Mouse (Mus musculus): ENCODE data around the gene Trit1.
"Not testable (repeated sequence)": the region's sequence is repeated elsewhere in the genome, so short reads cannot be mapped to it uniquely, and the experiment has no call there.

Gene Trit1

DNA sequence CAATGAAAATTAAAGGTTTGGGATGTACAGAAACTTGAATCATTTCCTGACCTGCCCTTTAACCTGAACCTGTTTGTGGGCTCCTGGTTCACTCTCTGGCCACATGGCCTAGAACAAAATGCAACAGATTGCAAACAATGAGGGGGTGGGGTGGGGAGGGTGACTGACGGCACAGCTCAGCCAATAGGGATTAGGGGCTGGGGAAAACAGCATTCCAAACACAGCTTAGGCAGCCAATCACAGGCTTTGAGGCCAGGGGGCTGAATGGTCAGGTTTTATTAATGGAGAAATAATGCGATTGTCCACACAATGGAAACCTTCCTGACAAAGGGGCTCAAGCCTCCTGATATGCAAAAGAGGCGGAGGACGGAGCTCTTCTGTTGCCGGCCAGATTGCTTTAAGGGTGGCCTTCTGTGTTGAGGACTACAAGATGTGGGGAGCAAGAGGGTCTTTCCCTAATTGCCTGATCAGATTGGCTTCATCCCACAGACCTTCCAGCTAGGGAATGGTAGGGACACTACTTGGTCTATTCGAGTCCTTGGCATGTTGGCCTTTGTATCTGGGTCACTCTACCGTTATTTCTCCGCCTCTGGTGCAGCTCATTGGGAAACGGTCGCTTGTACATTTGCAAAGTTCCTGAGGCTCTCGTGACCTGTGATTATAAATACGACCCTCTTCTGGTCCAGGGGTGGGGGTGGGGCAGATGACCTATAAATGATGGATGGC, 17.7 kb upstream of the Trit1 start:
- peak; percentile 85 for DNase-seq (ENCODE audit: low read depth, low spot score)

DNA sequence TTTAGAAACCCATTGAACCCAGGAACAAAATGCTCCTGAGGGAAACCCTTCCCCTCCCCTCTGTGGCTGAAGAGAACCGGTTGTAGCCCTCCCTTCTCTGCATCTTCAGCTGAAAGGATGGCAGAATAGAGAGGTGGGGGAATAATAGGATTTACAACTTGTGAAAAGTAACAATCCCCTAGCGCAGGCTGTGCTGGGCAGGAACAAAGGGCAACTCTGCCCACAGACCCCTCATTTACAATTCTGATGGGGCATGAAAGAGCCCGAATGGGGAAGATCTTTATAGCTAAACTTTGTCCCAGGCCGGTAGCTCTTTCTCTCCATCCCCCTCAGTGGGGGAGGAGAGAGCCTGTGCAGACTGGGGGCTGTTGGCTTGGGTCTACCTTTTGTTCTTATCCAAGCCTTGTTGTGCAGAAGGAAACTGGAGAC, 17.1 kb upstream of the Trit1 start:
- no peak for DNase-seq (ENCODE audit: low read depth, low spot score)

DNA sequence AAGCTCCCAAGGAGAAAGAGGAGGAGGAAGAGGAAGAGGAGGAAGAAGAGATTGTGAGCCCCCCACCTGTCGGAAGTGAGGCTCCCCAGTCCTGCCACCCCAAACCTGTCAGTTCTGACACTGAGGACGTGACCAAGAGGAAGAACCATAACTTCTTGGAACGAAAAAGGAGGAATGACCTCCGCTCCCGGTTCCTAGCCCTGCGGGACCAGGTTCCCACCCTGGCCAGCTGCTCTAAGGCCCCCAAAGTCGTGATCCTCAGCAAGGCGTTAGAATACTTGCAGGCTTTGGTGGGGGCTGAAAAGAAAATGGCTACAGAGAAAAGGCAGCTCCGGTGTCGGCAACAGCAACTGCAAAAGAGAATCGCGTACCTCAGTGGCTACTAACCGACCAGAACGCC, 16.3 kb upstream of the Trit1 start:
- no peak for DNase-seq (ENCODE audit: low read depth, low spot score)

DNA sequence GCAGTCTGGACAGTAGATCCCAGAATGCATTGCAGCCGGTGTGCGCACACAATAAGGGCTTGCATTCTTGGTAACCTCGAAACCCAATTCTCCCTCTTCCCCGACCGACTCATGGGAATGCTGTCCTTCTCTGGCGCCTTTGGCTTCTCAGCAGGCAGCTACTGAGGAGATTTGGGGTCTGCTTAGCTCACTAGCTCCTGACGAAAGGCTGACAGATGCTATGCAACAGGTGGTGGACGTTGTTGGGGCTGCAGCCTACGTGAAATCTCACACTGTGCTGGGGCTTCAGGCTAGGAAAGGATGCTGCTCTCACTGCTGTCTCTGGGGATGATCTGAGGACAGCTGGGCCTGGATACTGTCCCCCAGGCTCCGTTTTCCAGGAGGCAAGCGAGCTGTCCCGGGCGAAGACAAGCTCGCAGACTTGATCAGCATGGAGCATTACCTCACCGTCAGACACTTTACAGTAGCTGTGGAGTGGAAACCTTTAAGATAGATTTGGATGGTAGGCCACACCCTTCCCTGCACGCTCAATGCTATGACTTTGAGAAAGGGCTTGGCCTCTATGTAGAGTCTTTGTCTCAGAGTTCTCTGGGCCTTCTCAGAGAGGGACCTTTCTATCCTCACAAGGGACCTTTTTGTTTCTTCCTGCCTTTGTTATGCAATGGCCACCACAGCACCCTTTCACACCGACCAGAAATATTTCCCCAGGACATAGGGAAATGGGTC, 15.6 kb upstream of the Trit1 start:
- no peak for DNase-seq (ENCODE audit: low read depth, low spot score)

DNA sequence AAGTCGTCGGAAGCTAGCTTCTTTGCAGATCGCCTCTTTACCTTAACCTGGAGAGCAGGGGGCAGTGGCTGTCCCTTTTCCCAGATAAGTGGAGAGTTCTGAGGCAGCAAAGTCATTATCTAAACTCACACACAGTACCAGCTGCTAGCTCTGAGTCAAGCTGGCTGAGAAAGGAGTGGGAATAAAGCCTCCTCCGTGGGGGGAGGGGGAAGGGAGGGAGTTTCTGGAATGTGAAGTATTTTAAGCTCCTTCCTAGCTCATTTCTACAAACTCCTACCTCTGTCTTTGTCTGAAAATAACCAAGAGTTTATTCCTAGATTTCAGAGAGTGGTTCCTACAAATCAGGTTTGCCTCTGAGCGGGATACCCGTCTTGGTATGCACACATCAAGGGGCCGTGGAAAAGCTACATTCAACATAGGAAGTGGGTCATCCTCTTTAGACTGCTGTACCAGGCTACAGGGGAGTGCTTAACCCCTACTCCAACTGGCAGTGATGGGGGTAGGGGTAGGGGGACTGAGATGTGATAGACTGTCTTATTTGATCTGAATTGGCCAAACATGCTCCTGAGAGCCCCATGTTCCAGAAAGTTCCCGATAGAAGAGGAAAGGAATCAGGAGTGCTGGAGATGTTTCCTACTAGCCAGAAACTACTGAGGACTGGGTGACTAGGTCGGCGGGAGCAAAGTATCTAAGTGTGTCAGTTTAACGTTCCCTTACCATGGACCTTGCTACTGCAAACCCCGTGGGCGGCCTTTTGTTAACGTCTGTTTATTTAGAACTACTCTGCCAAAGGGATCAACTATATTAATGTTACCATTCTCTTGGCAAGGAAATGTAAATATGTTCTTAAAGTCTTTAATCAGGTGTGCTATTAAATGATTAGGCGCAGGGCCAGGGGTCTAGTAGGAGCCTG, 11.1 kb upstream of the Trit1 start:
- DNase-seq (ENCODE audit: low read depth, low spot score) = no peak

DNA sequence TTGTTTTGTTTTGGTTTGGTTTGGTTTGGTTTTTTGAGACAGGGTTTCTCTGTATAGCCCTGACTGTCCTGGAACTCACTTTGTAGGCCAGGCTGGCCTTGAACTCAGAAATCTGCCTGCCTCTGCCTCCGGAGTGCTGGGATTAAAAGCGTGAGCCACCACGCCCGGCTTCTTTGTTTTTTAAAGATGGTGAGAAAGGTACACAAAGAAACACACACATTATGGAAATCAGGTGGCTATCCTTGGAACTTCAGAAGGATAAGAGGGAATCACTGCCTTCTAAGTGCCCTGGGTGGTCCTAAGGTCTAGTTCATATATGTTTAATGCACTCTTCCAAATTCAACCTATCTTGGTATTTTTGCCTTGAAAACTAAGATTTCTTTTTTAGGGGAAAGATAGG, 3.9 kb upstream of the Trit1 start:
- DNase-seq (ENCODE audit: low read depth, low spot score) = not testable (repeated sequence)

DNA sequence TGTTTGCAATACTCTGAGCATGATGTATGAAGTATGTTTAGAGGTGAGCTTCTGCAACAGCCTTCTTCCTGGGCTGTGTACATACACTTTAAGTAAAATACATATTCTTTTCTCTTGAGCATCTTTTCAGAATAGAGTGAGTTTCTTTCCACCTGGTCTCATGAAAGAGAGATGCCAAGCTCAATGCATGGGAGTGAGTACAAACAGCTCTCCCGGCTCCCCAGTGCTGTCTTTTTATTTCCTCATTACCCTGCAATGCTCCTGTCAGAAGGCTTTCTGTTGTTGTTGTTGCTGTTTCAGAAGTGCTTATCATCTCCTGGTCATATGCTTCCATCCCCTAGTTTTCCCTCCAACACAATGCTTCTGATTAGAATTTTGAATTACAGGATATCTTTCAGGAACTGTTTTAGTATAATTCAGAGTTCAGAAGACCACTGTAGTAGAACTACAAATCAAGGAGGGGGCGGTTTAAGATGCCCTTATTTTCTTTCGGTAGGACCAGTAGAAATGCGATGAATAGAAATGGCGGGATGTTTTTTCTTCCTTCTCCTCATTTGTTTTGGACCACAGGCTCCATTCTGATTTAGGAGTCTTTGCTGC, 3.0 kb upstream of the Trit1 start:
- DNase-seq (ENCODE audit: low read depth, low spot score) = no peak

DNA sequence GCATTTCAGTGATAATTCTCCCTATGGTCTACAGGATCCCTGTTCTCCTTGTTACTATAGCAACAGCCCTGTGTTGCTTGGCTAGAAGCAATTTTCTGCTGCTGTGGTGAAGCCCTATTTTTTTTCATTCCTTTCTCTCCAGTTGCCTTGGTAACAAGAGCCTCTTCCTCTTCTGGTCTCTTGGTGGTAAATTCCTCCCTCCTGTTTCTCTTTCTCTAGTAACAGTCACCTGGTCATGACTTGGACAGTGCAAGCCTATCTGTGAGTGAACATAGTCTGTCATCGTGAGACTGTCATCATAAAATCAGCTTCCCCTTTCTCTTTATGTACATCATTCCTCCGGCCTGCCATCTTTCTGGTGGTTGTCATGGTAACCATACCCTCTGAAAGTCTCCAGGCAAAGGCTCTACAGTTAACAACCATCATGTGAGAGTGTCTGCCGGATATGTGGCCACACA, 2.4 kb upstream of the Trit1 start:
- peak; percentile 35 for DNase-seq (ENCODE audit: low read depth, low spot score)

DNA sequence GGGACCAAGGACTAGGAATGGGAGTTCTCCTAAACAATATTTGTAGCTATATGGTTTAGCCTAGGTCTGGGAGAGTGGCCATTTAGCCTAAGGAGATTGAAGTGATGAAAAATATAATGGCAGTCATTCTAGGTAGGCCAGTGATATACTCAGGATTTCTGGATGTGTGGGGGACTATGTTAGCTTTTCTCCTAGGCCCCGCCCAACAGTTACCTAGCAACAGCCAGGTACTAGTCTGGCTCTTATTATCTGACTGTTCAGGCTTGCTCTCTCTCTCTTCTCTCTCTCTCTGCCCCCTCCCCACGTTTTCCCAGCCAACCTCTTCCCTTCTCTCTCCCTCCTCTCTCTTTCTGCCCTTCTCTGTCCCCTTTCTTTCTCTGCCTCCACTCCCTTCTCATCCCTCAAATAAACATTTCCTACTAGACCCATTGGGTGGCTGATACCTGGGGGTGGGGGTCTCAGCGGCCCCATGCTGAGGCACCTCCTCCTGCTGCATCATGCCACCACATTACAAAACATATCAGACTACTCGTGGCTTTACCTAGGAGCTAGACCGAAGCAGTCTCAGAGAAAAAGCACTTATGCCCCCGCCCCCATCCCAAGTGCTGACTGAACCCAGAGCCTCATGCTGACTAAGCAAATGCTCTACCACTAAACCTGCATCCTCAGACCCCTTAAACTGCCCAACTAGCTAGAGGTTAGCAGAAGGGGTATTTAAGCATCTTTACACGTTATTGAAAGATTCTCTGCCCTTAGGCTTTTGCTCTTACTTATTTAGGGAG, 1.7 kb upstream of the Trit1 start:
- no peak for DNase-seq (ENCODE audit: low read depth, low spot score)

DNA sequence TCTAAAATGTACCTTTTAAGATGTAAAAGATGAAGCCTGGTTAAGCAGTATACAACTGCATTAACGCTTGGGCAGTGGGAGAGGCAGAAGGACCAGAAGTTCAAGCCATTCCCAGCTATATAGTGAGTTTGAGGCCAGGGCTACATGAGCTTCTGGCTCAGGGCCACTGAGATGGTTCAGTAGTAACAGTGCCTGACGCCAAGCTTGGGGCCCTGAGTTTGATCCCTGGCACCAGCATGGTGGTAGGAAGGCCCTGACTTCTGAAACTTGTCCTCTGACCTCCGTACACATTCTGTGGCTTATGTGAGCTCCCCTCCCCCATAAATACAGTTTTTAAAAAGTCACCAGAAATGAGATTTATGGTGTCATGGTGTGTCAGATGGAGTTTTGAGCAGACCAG, 5.2 kb downstream of the Trit1 start:
- no peak for DNase-seq (ENCODE audit: low read depth, low spot score)

DNA sequence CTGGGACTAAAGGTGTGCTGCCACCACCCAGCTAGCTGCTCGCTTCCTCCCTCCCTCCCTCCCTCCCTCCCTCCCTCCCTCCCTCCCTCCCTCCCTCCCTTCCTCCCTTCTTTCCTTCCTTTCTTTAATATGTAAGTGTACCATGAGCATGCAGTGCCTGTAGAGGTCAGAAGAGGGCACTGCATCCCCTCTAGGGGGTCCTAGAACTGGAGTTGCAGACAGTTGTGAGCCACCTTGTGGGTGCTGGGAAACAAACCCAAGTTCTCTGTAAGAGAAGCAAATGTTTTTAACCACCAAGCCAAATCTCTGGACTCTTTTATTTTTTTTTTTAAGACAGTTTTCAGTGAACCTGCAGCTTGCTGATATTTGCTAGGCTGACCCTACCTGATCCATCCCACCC, 6.5 kb downstream of the Trit1 start:
- no peak for DNase-seq (ENCODE audit: low read depth, low spot score)

DNA sequence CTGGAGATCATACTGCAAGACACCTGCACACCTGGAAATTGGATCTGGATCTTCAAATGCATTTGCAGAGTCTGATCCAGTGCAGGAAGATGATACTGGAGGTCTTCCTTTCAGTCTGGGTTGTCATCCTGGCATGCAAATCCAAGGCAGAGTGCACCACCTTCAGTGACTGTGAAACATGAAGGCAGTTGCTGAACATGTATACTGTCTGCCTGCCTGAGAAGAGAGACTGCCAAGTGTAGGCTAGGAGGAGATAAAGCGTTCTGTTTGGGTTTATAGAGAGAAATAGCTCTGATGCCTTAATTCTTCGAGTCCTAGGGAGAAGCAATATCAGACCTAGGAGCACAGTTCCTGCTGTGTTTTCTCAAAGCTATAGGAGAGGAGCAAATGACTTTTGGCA, 9.0 kb downstream of the Trit1 start:
- DNase-seq (ENCODE audit: low read depth, low spot score) = no peak

DNA sequence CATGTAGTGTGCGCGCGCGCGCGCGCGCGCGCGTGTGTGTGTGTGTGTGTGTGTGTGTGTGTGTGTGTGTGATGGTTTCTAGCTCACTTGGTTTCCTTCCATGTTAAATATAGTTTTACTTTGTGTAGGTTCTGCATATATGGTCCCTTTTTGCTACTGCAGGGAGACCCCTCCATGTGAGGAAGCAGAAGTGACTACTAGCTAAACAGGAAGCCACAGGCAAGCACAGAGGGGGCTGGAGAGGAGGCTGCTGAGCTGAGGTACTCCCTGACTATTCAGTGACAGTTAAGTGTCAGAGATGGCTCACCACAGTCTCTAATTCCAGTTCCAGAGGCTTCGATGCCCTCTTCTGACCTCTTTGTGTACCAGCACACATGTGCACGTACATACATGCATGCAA, 9.8 kb downstream of the Trit1 start:
- no peak for DNase-seq (ENCODE audit: low read depth, low spot score)

DNA sequence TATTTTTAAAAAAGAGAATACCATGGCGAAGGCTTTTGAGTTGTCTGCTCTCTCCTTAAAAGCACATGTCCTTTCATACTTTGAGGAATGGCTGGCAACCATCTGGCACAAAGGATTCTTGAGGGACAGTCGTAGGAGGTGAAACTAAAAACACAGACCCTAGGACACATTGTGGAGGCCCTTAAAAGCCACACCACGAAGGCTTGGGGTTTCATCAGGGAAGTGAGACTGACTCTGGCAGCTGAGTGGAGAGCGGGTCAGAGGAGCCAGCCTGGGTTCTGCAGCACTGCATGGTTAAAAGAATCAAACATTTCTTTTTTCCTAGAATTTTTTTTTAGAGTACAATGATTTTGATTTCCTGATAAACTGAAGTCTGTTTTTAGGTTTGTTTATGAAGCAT, 10.2 kb downstream of the Trit1 start:
- no peak for DNase-seq (ENCODE audit: low read depth, low spot score)

DNA sequence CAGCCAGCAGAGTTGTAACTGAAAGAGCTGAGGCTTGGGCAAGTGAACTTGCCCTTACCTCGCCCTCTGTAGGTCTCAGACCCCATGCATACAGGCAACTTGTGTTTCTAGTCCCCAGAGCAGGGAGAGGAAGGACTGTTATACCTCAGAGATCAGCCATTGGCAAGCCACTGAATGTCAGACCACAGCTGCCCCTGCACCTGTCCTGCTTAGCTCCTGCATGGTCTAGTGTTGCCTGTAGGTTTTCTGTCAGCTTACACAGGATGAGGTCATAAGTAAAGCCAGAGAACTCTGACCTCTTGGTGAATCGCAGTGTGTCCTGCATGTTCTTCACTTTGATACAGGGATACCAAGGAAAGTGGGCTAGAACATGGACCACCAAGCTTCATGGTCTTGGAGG, 18.4 kb downstream of the Trit1 start:
- no peak for DNase-seq (ENCODE audit: low read depth, low spot score)

DNA sequence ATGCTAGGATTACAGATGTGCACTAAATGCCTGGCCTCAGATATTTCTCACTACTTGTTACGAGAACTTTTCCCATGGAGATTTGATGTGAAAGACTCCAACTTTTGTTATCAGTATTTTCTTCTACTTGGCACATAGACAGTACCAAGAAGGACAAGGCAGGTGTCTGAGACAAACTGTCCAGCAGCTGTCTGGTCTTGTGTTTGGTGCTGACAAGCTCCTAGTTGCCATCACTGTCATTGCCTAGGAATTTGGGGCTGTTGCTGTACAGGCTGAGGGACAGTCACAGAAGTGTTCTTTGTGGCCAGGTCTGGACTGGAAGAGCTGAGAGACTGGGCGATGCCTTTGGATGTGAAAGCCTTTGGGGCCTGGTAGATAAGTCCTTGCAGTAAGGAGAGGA, 19.2 kb downstream of the Trit1 start:
- DNase-seq (ENCODE audit: low read depth, low spot score) = no peak

DNA sequence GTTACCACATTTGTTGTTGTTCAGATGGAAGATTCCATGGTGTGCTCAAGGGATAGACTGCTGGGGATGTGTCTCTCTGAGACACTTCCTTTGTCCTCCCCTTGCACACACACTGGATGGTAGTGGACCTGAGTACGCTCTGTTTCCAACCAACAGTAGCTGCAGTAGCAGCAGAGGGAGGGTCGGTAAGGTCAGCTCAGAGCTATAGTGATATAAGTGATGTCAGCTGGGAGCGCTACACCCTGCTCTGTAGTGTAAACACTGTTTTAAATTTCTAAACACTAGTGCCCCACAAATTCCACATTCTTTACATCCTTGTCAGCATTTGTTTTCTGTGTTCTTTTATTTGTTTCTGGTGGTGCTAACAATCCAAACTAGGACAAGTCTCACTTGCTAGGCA, 20.3 kb downstream of the Trit1 start:
- no peak for DNase-seq (ENCODE audit: low read depth, low spot score)

DNA sequence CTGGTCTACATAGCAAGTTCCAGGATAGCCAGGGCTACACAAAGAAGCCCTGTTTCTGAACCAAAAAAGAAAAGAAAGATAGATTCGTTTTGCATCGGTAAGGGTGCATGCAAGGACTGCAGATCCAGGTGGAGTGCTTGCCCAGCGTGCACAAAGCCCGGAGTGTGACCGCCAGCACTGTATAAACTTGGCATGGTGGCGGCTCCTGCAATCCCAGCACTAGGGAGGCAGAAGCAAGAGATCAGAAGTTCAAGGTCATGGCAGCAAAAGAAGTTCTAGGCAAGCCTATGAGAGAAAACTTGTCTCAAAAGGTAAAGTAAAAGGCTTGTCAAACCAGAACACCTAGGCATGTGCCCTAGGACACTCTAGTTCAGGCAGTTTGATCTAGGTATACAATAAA, 24.7 kb downstream of the Trit1 start:
- DNase-seq (ENCODE audit: low read depth, low spot score) = no peak

DNA sequence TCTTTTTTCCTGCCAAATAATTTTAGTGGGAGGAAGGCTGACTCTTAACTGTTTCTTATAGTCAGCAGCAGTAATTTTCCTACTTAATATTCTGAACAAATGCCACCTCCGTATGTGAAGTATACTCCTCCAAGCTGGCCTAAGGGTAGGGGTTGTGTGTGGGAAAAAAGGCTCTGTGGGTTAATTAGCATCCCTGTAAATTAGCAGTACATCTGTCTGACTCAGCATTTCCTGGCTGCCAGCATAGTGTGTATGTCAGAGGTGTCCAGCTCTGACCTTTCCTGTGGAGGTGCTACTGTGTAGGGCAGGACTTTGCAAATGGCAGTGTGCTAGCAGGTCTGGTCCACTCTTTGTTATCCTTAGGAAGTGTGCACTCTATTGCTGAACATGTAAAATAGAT, 27.5 kb downstream of the Trit1 start:
- no peak for DNase-seq (ENCODE audit: low read depth, low spot score)

DNA sequence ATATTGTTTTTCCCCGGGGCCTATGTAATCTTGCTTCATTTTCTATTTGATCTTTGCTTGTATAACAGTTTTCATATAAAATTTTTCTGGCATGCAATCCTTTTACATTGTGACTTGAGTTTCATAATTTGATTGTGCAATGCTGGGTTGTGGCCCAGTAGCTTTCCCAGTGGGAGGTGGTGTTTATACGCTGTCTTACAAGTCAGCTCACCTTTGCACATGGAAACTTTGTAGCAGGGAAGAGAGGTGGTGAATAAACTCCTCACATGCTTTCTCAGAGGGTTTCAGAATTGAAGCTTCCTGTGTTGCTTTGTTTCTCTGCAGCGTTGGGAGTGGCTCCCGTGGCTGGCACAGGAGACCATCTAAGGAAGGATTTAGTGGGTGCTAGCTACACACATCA, 28.4 kb downstream of the Trit1 start:
- no peak for DNase-seq (ENCODE audit: low read depth, low spot score)

DNA sequence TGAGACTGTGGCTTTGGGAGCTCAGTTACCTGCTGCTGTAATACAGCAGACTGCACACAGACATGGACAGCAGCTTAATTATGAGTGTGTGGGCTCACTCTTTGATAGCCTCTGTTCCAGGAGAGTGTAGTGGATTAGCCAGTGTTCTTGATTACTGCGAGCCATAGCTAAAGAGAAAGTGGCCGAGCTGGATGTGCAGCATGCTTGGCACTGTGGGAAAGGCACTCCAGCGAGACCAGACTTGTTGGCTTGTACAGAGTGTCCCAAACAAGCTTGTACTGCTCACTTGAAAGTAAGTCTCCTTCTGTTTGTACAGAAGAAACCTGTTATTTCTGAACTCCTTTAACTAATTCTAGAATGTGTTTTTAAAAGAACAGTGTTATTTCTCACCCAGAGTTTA, 29.9 kb downstream of the Trit1 start:
- DNase-seq (ENCODE audit: low read depth, low spot score) = peak; percentile 35

Data from forelimb bud, embryonic 11.5 days (tissue).